Mouse (Mus musculus): ENCODE data around the gene Hepacam. TPM values are rescaled to one million over a fixed set of nuclear protein-coding genes. Genes with fewer than 3 reads are reported as not detected.

Hepacam gene
- polyA plus RNA-seq (2015; fragmentation: Nextera tagmentation; extraction: Ambion mirVana): 12.3 and 15.1 TPM in 2 replicates

GRCm38 (mm10) chr9:37367301-37368080 is at the start of gene Hepacam:
Gene Hepacam, plus strand, starts transcription at chr9:37367351.
- WGBS: 85% methylated on average over 17 of the region's 17 CpGs
- 0 out of 2 replicates have a peak within 1 kb of the TSS, but pooled peaks have one; percentile 12 for H3K4me3 ChIP-seq
- no peak within 1 kb of the TSS for H3K9ac ChIP-seq

GRCm38 (mm10) chr9:37329456-37329855 is 37.7 kb upstream of the Hepacam start:
- no peaks in the 10 kb centered on the region for H3K36me3 ChIP-seq (replicated peaks)
- H3K27me3 ChIP-seq (replicated peaks): no peaks in the 10 kb centered on the region
- H3K4me3 ChIP-seq: no peak overlapping the region
- no peak overlapping the region for H3K4me2 ChIP-seq
- no peak overlapping the region for H3K27ac ChIP-seq
- H3K4me1 ChIP-seq: no peaks in the 10 kb centered on the region
- ATAC-seq (replicated peaks): no peak
- H3K9me3 ChIP-seq: no peaks in the 10 kb centered on the region
- no peak overlapping the region for H3K9ac ChIP-seq
- WGBS: 42% methylated on average over 3 of the region's 3 CpGs

More at GRCm38 (mm10) chr9:37367301-37368080, at the start of gene Hepacam:
- ATAC-seq (replicated peaks): peak; percentile 81
- H3K4me2 ChIP-seq: no peak within 1 kb of the TSS
- peak within 1 kb of the TSS; percentile 64 for H3K27ac ChIP-seq
- H3K27me3 ChIP-seq (replicated peaks): no peaks in the 10 kb centered on the region
- no peaks in the 10 kb centered on the region for H3K4me1 ChIP-seq
- no peaks in the 10 kb centered on the region for H3K36me3 ChIP-seq (replicated peaks)
- no peaks in the 10 kb centered on the region for H3K9me3 ChIP-seq

GRCm38 (mm10) chr9:37345406-37345805 is 21.7 kb upstream of the Hepacam start:
- no peak overlapping the region for H3K27ac ChIP-seq
- no peak overlapping the region for H3K4me3 ChIP-seq
- H3K36me3 ChIP-seq (replicated peaks): no peaks in the 10 kb centered on the region
- H3K27me3 ChIP-seq (replicated peaks): no peaks in the 10 kb centered on the region
- no peak overlapping the region for H3K9ac ChIP-seq
- H3K4me2 ChIP-seq: no peak overlapping the region
- no peak for ATAC-seq (replicated peaks)
- WGBS: 81% methylated on average over 3 of the region's 3 CpGs
- no peaks in the 10 kb centered on the region for H3K9me3 ChIP-seq
- H3K4me1 ChIP-seq: peaks cover 19% of the 10 kb centered on the region

- Histone ChIP-seq H3K4me3 (peak overlapping the region; percentile 88), H3K36me3 (replicated peaks) (no peaks in the 10 kb centered on the region), H3K9me3 (no peaks in the 10 kb centered on the region), H3K4me1 (peaks cover 19% of the 10 kb centered on the region), H3K27ac (peak overlapping the region; percentile 90), H3K9ac (peak overlapping the region; percentile 77), H3K27me3 (replicated peaks) (no peaks in the 10 kb centered on the region), H3K4me2 (peak overlapping the region; percentile 82)
- 24% methylated on average over 12 of the region's 12 CpGs for WGBS
- ATAC-seq (replicated peaks): peak; percentile 27
These were observed 19.8 kb upstream of the Hepacam start for GRCm38 (mm10) chr9:37347184-37347987.

GRCm38 (mm10) chr9:37347988-37348642 is 19.0 kb upstream of the Hepacam start, which contains the start of gene Ccdc15:
Gene Ccdc15, minus strand, starts transcription at chr9:37348432.
- peak within 1 kb of the TSS; percentile 88 for H3K4me3 ChIP-seq
- peaks cover 19% of the 10 kb centered on the region for H3K4me1 ChIP-seq
- H3K9me3 ChIP-seq: no peaks in the 10 kb centered on the region
- ATAC-seq (replicated peaks): peak; percentile 100
- peak within 1 kb of the TSS; percentile 82 for H3K4me2 ChIP-seq
- H3K36me3 ChIP-seq (replicated peaks): no peaks in the 10 kb centered on the region
- H3K27me3 ChIP-seq (replicated peaks): no peaks in the 10 kb centered on the region
- H3K9ac ChIP-seq: peak within 1 kb of the TSS; percentile 77
- under 1% methylated on average over 40 of the region's 41 CpGs for WGBS
- H3K27ac ChIP-seq: peak within 1 kb of the TSS; percentile 90

GRCm38 (mm10) chr9:37349050-37349449 is 18.1 kb upstream of the Hepacam start:
- no peaks in the 10 kb centered on the region for H3K27me3 ChIP-seq (replicated peaks)
- peak overlapping the region; percentile 90 for H3K27ac ChIP-seq
- H3K4me2 ChIP-seq: peak overlapping the region; percentile 82
- ATAC-seq (replicated peaks): 0 out of 2 replicates have a peak, but pooled peaks have one; percentile 7
- H3K9me3 ChIP-seq: no peaks in the 10 kb centered on the region
- H3K36me3 ChIP-seq (replicated peaks): no peaks in the 10 kb centered on the region
- H3K4me3 ChIP-seq: peak overlapping the region; percentile 88
- H3K9ac ChIP-seq: peak overlapping the region; percentile 77
- peaks cover 19% of the 10 kb centered on the region for H3K4me1 ChIP-seq
- whole genome bisulfite sequencing: 94% methylated on average over 3 of the region's 3 CpGs

GRCm38 (mm10) chr9:37351266-37351665 is 15.9 kb upstream of the Hepacam start:
- Histone ChIP-seq H3K4me2 (no peak overlapping the region), H3K9ac (no peak overlapping the region), H3K36me3 (replicated peaks) (no peaks in the 10 kb centered on the region), H3K27me3 (replicated peaks) (no peaks in the 10 kb centered on the region), H3K27ac (no peak overlapping the region), H3K4me1 (peaks cover 19% of the 10 kb centered on the region), H3K9me3 (no peaks in the 10 kb centered on the region), H3K4me3 (no peak overlapping the region)
- WGBS: 31% methylated on average over 2 of the region's 2 CpGs
- ATAC-seq (replicated peaks): no peak

- no peaks in the 10 kb centered on the region for H3K9me3 ChIP-seq
- H3K4me3 ChIP-seq: no peak overlapping the region
- no peak overlapping the region for H3K27ac ChIP-seq
- peaks cover 14% of the 10 kb centered on the region for H3K4me1 ChIP-seq
- WGBS: 85% methylated on average over 1 of the region's 1 CpGs
- ATAC-seq (replicated peaks): no peak
- H3K36me3 ChIP-seq (replicated peaks): no peaks in the 10 kb centered on the region
- no peak overlapping the region for H3K9ac ChIP-seq
- no peak overlapping the region for H3K4me2 ChIP-seq
- no peaks in the 10 kb centered on the region for H3K27me3 ChIP-seq (replicated peaks)
These were observed 12.7 kb upstream of the Hepacam start for GRCm38 (mm10) chr9:37354485-37354884.

GRCm38 (mm10) chr9:37358713-37359330 is 8.3 kb upstream of the Hepacam start:
- Histone ChIP-seq H3K27me3 (replicated peaks) (no peaks in the 10 kb centered on the region), H3K4me1 (peaks cover 24% of the 10 kb centered on the region), H3K9me3 (no peaks in the 10 kb centered on the region), H3K4me2 (no peak overlapping the region), H3K36me3 (replicated peaks) (no peaks in the 10 kb centered on the region), H3K27ac (peak overlapping the region; percentile 76), H3K4me3 (no peak overlapping the region), H3K9ac (no peak overlapping the region)
- peak; percentile 70 for ATAC-seq (replicated peaks)
- WGBS: 30% methylated on average over 7 of the region's 7 CpGs

- Histone ChIP-seq H3K27me3 (replicated peaks) (no peaks in the 10 kb centered on the region), H3K36me3 (replicated peaks) (no peaks in the 10 kb centered on the region), H3K4me2 (no peak overlapping the region; the same call in 1 of the 2 replicates), H3K27ac (peak overlapping the region; percentile 76), H3K4me1 (peaks cover 24% of the 10 kb centered on the region), H3K4me3 (no peak overlapping the region), H3K9me3 (no peaks in the 10 kb centered on the region), H3K9ac (no peak overlapping the region)
- WGBS: 9% methylated on average over 6 of the region's 6 CpGs
- peak; percentile 86 for ATAC-seq (replicated peaks)
These were observed 7.6 kb upstream of the Hepacam start for GRCm38 (mm10) chr9:37359331-37360220.

GRCm38 (mm10) chr9:37362084-37362483 is 5.1 kb upstream of the Hepacam start:
- Histone ChIP-seq H3K27me3 (replicated peaks) (no peaks in the 10 kb centered on the region), H3K27ac (no peak overlapping the region), H3K4me3 (no peak overlapping the region), H3K4me2 (no peak overlapping the region), H3K4me1 (peaks cover 24% of the 10 kb centered on the region), H3K9me3 (no peaks in the 10 kb centered on the region), H3K9ac (no peak overlapping the region), H3K36me3 (replicated peaks) (no peaks in the 10 kb centered on the region)
- no peak for ATAC-seq (replicated peaks)
